Mouse (Mus musculus): ENCODE data around the gene Cend1.

DNA sequence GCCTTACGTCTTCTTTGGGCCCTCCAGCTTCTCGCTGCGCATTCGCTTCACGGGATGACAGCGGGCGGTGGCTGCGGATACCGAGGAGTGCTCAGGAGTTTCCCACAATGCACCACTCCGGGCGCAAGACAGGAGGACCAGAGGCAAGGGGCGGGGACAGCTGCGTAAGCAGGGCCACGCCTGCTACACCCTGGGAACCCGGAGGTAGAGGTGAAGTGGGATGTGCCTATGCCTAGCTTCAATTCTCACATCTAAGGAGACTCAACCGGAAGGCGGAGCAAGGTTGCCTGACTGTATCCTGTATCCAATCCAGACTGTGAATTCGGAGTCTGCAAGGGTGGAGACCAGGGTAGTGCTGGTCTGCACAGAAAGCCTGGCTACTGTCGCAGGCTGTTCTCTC is at the start of gene Cend1:
- TF ChIP-seq CTCF (IDR thresholded peaks at IDR 0.05; ENCODE audit: low read depth) (no peak), EP300 (IDR thresholded peaks at IDR 0.05; ENCODE audit: low read depth) (no peak)
